Mouse (Mus musculus) G1E (cell line): ENCODE results near the gene AU022252.

ENCODE experiments used
- CTCF ChIP-seq: IDR thresholded peaks from 2 replicates; pipeline ENCODE4 v1.5.1; 2012; ENCODE audit warnings: low read depth, low read length, inconsistent platforms, mixed read lengths
- GATA1 ChIP-seq: IDR thresholded peaks from 2 replicates; pipeline ENCODE4 v1.6.1; 2012; ENCODE audit warnings: borderline replicate concordance, low read length, inconsistent platforms, mixed read lengths
- GATA2 ChIP-seq: IDR thresholded peaks from 2 replicates; pipeline ENCODE4 v1.6.1; 2012; ENCODE audit warnings: low read depth, low read length, inconsistent platforms, borderline replicate concordance
- POLR2AphosphoS5 ChIP-seq: IDR thresholded peaks from 2 replicates; pipeline ENCODE4 v1.6.1; 2012; ENCODE audit warnings: low read depth, low read length, inconsistent platforms; ENCODE audit not compliant: insufficient replicate concordance
- TAL1 ChIP-seq: conservative IDR thresholded peaks from 2 replicates; pipeline ENCODE4 v1.6.1; 2012; ENCODE audit warnings: low read depth, low read length, inconsistent platforms, mixed read lengths

GRCm38 (mm10) chr4:119245556-119245955, 13.0 kb upstream of the AU022252 start:
- TF ChIP-seq CTCF (no peak), GATA1 (no peak), TAL1 (no peak), GATA2 (no peak), POLR2AphosphoS5 (no peak)
